Mouse (Mus musculus): ENCODE data around the gene Sfxn5. TPM values are rescaled to one million over a fixed set of nuclear protein-coding genes. Genes with fewer than 3 reads are reported as not detected.

Sfxn5 gene
- 100 to 1,000 TPM; 172 to 183 TPM for total RNA-seq (2021)

DNA sequence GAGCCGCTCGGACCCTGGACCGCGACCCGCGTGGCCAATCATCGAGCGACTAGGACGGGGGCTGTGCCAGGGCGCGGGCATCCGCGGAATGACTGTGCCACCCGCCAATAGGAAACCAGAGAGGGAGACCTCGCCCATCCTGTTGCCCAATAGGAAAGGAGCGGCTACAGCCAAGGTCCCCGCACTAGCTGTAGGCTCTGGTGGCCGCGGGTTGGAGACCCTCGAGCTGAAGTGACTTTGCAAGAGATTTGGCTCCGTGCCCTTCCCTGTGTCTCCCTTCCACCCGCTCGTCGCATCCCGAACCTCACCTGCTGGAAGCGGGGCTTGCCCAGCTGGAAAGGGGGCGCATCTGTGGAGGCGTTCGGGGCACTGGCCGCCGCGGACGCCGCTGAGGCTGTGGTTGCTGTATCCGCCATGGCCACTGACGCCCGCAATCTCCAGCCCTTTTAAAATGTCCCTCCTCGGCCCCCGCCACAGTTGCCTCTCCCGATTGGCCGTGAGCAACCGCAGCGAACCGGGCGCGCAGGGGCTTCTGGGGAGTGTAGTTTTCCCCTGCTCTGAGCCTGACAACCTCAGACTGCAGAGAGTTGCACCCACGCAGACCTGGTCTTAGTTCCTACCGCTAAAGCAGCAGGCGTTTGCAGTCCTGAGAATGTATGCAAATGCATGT is at the start of gene Sfxn5:
Gene Sfxn5 (minus strand): TSS at position 423 of the 670 bp plus-strand sequence.
- DNase-seq (ENCODE audit: low spot score in 2 of 2) = peak; percentile 96
- intact Hi-C loops (cut with DNase I) = no loop called here

DNA sequence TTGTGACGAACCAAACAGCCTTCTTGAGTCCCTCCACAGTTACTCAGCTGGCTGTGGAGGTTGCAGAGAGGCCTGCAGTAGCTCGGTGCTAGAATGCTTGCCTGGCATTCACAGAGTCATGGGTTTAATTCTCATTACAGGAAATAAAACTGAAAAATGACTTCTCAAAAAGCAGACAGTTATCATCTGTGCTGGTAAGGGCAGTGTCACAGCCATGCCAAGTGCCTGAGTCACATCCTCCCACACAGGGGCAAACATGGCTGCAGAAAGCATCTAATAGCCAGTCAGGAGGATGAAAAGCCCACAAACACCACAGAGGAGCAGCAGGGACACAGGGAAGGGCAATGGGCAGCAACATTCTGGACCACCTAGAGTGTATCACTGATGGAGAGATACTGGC is 49.6 kb upstream of the Sfxn5 start:
- DNase-seq (ENCODE audit: low spot score in 2 of 2) = no peak
- intact Hi-C loops (cut with DNase I) = loop anchor here (5.0 kb wide), 1 partner anchor 35 kb away; no protein-coding TSS in a partner anchor

DNA sequence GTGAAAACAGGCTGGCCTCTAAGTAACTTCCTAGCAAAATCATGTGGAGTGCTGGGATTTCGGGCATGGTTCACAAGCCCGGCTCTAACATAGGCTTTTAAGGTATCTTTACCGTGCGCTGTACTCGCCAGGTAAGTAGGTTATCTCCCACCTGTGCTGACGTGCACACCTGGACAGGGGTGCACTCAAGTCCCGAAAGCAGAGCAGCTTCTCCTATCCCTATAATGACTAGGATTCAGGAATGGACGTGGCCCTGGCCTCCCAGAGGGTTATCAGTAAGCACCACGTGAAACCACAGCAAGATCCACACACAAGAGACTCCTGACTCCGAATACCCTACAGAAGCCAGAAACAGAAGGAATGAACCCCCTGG is 48.4 kb upstream of the Sfxn5 start:
- DNase-seq (ENCODE audit: low spot score in 2 of 2) = no peak
- intact Hi-C loops (cut with DNase I) = loop anchor here (5.0 kb wide), 1 partner anchor 34 kb away; no protein-coding TSS in a partner anchor

DNA sequence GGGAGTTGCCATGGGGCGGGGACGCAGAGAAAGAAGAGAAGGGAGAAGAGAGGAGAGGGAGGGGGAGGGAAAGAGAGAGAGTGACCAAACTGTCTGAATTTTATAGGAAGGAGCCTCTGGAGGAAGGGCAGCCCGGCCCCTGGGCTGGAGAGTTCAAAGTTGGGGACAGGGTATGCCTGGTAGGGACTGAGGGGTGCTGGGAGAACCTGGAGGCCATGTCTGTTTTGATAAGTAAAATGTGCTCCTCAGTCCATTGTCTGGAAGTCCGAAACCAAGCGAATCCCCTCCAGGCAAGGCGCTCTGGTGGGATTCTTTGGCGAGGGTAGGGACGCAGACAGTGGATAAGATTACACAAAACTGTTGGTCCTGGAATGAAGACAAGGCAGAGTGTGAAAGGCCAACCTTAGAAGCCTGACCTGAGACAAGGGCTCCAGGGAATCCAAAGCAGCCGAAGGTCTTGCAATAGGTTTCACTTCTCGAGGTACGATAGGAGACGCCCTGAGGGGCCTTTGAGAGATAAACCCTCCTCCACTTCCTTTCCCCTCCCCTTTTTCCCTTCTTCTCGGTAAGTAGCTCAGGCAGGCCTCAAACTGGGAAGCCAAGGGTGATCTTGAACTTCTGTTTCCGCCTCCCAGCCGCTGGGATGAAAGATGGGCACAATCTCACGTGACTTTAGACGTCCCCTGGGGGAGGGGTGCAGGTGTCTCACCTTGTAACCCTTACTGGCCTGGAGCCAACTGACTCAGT is 47.9 kb upstream of the Sfxn5 start:
- intact Hi-C loops (cut with DNase I) = loop anchor here (5.0 kb wide), 1 partner anchor 34 kb away; no protein-coding TSS in a partner anchor
- DNase-seq (ENCODE audit: low spot score in 2 of 2) = no peak

DNA sequence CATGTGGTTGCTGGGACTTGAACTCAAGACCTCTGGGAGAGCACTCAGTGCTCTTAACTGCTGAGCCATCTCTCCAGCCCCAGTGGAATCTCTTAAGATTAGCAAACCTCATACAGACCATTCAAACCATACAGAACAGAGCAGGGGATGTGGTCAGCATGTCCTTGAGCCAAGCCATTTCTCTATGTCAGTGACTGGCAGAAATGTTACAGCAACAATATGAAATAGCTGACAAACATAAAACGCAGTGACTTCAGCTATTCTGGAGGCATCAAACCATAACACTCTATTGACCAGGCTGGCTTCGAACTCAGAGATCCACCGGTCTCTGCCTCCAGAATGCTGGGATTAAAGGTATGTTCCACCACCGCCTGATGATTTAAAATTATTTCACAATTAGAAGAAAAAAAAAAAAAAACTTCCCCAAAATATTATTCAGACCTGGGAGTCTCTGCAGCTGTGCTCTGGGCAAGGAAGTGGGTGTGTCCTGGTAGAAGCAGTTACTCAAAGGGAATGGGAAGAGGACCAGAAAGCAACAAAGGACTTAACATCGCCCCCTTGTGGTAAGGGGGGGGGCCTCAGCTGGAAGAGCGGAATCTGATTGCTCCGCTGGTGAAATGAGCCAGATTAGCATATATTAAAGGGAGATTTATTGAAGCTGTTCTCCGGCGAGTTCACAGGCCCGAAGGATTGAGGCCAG is 47.1 kb upstream of the Sfxn5 start:
- intact Hi-C loops (cut with DNase I) = loop anchor here (5.0 kb wide), 1 partner anchor 33 kb away; no protein-coding TSS in a partner anchor
- DNase-seq (ENCODE audit: low spot score in 2 of 2) = peak; percentile 67 to 76

DNA sequence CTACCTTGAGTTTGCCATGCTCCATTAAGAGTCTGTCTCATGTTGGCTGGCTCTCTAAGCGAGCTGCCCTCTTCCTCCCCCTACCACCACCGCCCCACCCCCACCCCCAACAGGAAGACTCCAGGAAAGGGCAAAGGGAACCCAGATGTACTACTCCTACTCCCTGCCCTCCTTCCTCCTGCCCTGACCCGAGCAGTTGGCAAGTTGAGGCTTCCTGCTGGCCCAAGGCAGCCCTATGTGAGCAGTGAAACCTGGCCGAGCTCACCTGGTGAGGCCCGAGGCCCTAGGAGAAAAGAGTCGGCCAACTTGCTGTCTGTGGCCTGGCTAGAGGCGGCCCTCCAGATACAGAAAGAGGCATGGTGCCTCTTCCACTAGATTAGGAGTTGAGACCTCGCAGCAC is 45.4 kb upstream of the Sfxn5 start:
- intact Hi-C loops (cut with DNase I) = no loop called here
- no peak for DNase-seq (ENCODE audit: low spot score in 2 of 2)

DNA sequence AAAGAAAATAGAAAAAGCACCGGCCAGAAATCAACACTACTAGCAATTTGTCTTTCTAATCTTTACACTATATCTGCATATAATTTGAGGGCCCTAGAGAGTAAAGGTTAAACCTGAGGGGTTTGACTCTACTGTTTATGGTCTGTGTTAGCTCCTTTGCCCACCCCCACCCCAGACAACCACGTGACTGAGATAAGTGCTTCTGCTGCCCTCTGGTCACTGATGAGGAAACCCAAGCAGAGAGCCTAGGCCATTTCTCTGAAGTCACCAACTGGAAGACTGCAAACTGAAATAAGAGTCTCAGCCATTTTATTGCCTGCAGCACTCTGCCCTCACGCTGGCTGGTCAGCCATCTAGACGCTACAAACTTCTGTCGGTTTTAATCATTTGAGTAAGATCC is 44.7 kb upstream of the Sfxn5 start:
- intact Hi-C loops (cut with DNase I) = no loop called here
- DNase-seq (ENCODE audit: low spot score in 2 of 2) = no peak

DNA sequence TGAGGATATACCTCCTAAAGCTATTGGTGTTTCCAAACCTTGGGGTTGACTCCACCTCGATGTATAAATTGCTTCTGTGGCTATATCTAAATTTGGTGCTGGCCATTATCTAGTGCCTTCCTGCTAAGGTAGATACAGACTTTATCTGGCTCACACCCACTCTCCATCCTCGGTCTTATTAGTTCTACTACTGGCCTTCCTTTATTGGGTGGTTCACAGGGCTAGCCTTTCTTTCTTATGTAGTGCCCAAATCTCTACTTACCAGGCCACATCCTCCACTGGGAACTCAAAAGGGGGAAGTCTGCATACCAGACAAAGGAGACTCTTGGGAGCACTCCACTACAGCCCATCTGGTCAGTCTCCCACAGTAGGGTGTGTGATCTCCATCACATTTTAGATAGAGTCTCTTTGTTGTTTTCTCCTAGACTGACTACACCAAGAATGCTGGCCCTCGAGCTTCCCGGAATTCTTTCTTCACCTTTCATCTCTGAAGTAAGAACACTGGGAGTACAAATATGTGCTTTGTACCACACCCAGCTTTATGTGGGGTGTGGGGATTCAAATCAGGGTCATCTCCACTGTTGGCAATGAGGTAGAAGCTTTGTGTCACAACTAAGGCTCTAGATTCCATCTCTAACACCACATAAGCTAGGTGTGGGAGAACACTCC is 44.0 kb upstream of the Sfxn5 start:
- intact Hi-C loops (cut with DNase I) = no loop called here
- DNase-seq (ENCODE audit: low spot score in 2 of 2) = no peak

DNA sequence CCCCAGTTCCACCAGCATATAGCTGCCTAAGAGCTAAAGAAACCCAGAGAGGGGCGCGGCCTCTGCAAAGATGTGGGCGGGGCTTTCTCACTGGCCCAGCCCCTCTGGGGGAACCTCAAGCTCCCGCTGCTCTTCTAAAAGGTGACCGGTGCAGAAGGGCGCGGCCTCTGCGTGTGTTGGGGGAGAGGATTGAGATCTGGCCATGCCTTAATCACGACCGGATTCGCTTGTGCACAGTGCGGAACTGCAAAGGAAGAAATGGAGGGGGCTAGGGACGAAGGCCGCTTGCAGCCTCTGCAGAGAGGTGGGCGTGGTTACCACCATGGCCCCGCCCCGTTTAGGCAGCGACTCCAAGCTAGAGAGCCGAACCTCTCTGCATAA is 41.5 kb upstream of the Sfxn5 start:
- DNase-seq (ENCODE audit: low spot score in 2 of 2) = peak; percentile 95
- intact Hi-C loops (cut with DNase I) = no loop called here

DNA sequence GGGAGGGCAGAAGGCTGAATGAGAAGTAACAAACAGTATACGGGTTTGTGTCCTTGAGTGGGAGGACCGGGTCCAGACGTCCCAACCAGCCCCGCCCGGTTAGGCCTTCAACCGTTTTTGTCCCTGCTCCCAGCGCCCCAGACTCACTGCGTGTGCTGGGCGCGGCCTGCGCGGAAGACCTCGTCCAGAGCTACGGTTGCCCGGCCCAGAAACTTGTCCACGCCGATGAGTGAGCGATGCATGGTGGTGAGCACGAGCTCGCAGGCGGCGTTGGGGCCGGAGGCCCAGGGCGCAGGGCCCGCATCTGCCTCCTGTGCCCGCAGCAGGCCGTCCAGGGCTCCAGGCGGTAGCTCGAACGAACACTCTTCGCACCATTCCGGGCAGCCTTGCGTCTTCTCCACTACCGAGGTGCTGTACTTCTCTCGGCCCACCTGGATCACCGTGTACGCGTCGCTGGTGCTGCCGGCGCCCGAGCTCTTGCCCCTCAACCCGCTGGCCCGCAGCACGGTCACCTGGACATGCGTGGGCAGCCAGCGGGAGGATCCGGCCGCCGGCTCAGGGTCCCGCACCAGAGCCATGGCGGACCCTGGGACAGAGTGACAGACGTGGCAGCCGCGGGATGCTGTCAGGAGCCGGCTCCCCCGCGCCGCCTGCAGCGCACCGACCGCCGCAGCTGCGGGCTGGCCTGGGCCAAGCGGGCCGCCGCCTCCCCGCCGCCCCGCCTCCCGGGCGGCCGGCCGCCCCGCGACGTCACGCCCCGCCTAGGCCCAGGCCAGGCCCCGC is 40.9 kb upstream of the Sfxn5 start, which contains the start of gene Rab11fip5:
Gene Rab11fip5 (minus strand): TSS at position 684 of the 783 bp plus-strand sequence.
- peak in 1 of 2 experiments; percentile 50 for DNase-seq (ENCODE audit: low spot score in 2 of 2)
- intact Hi-C loops (cut with DNase I) = no loop called here

DNA sequence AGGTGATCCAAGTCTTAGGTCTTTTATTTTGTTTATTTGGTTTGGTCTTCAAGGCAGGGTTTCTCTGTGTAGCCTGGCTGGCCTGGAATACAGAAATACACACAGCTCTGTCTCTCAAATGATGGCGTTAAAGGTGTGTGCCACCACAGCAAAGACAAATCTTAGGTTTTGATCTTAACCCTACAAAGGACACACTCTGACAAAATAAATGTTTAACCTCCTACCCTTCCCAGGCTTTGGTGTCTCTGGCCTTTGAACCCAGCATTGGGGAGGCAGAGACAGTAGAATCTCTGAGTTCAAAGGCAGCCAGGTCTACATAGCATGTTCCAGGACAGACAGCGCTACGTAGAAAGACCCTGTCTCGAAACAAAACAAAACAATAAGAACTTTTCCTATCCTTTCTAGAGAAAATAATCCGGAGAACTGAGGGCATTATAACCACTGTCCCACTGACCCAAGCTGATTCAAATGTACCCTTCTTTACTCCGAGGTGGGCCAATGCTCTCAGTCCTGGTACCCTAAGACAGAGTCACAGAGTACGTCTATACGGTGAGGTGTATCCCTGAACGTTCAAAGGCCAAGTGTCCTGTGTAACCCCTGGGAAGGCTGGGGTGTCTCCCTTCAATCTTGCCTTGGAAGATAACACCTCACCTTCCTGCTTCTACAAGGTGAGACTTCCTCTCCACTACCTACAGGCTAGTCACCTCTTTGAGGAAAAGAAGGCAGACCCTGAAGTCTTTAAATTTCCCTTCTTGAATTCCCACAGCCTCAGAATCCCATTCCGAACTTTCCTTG is 40.0 kb upstream of the Sfxn5 start:
- no peak for DNase-seq (ENCODE audit: low spot score in 2 of 2)

DNA sequence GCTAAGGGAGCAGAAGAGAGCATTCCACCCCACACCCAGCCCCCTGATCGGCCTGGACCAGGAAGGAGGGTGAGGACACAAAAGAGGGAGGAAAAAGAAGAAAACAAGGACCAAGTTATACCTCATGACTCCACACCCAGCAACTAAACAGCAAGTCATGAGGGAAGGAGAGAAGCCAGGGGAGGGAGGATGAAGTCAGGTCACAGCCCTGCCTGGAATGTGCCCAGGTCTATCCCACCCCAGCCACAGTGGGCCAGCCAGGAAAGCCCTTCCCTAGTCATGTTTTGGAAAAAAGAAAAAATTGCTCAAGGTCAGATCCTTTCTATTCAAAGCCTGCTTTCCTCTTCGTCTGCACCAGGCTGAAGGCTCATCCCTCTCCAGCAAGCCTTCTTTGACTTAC is 39.3 kb upstream of the Sfxn5 start:
- intact Hi-C loops (cut with DNase I) = no loop called here
- DNase-seq (ENCODE audit: low spot score in 2 of 2) = no peak

More for the DNA sequence above, 40.0 kb upstream of the Sfxn5 start:
- intact Hi-C loops (cut with DNase I) = no loop called here

DNA sequence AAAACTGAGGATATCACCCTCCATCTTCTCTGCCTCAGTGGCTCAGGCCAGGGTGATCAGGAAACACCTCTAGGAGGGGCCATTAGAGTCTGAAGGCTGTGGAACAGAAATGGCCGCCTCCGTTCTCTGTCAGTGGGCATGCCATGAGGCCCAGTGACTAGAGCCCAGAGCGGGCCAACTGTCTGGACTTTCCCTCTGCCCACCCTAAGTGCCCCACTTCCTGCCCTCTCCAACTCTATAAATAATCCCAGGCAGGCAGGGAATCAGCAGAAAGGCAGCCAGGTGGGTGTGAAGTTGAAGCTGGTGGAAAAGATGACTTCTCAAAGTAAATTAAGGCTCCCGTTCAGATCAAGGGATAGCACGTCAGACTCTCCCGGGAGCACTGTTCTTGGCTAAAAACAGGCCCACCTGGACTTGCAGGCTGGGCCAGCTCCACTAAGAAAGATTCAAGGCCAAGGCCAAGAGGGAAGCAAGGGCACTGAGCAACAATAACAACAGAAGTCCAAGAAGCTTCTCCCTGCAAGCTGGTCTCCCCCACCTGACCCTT is 38.7 kb upstream of the Sfxn5 start:
- no peak for DNase-seq (ENCODE audit: low spot score in 2 of 2)
- intact Hi-C loops (cut with DNase I) = no loop called here

DNA sequence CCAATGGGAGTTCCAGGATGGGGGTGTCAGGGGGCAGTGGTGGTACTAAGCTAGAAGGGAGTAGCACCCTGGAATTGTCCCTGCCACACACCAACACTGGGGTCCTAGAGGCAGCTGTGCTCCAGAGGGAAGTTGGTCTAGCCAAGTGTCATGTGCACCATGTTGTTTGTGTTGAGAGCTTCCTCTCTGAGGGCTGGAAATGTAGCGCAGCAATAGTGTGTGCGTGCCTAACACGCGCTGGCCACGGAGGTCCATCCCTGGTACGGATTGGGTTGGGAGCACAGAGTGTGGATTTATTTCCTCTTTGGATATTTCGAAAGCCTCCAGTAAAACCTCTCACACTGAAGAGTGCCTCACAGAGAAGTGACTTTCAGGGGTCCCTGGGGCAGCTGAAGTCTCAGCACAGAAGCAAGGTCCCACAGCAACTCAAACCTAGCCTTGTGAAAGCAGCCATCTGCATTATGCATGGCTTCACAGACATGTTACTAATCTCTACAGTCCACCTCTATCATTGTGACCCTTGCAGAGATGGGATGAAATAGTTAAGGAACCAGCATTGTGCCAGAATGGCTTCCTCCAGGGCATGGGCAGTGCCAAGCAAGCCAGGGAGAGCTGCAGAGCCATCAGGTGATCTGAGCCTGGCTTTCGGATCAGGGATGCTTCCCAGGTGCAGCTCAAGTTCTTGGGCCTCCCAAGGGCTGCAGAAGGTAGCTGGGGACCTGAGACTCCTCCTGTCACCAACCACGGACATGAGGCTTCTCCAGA is 37.6 kb upstream of the Sfxn5 start:
- intact Hi-C loops (cut with DNase I) = no loop called here
- no peak for DNase-seq (ENCODE audit: low spot score in 2 of 2)

DNA sequence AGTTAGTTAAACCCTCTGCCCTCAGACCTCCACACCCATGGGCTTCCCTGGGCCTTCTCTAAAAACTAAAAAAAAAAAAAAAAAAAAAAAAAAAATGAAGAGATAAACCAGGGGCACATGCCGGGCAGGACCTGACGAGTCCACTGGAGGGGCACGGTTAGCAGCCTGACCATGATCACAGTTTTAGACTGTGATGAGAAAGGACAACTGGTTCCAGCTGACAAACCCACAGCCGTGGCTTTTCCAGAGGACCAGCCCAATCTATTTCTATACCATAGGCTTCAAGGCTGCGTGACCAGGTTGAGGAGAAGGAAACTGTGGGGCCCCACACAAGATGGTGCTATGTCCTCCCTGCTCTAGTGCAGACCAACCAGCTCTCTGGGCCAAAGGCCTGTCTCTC is 36.8 kb upstream of the Sfxn5 start:
- no peak for DNase-seq (ENCODE audit: low spot score in 2 of 2)
- intact Hi-C loops (cut with DNase I) = no loop called here

DNA sequence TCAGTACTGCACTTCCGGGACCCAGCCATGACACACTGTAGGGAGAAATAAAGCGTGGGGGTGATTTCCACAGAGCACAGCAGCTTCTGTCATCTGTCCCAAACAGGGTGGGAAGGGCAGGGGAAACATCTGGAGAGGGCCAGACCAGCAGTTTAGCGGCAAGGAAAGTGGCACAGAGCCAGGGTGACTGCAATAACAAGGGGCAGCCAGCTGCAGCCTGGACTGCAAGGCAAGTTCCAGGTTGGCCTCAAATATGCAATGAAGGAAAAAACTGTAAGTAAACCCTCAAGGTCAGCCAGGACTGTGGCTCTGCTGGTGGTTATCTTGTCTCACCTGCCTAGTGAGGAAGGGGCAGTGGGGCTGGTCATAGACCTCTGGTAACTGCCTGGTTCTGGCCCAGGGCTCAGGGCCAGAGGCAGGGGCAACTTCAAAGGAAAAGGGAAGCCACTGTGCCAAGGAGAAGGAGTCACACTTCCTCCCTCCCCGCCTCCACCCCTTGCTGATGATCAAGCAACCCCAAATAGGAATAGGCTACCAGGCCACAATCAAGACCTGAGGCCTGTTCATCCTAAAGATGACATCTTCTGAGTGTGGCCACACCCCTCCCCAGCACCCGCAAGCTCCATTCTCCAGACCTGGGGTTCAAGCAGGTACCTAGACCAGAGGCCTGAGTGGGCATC is 36.1 kb upstream of the Sfxn5 start:
- DNase-seq (ENCODE audit: low spot score in 2 of 2) = no peak
- intact Hi-C loops (cut with DNase I) = no loop called here

DNA sequence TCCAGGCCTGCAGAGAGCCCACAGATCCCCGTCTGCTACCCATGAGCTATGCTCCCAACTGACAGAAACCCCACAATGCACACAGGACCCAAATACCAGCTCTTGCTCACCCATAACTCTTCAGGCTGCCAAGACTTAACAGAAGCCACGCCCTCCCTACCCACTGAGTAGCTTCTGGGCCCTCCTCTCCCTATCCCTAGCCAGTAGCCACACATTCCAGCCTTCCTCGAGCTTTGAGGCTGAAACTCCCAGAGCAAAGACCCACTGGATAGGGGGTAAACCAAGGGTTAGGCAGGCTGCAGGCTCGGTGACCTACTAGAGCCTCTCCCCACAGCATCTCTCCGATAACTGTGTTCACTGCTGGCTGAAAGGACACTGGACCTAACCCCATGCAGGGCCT is 35.5 kb upstream of the Sfxn5 start:
- intact Hi-C loops (cut with DNase I) = no loop called here
- DNase-seq (ENCODE audit: low spot score in 2 of 2) = no peak
